8 mouse cellular contexts compared by ENCODE assay signal in the genomic region with DNA sequence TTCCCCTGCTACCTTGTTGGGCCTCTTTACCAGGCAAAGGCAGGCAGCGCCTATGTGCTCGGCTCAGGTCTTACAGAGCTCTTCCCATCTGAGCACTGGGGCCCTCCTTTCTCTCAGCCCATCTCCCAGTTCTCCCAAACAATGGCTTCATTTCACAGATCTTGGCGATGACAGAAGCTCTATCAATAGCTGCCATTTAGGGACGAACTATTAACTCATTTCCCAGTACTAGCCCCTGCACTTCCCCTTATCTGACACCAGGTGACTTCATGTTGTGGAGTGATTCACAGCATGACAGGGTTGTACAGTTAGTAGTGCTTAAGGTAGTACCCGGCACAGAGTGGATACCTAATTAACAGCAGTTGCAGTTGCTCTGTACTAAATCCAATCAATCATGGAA. TPM values are rescaled to one million over a fixed set of nuclear protein-coding genes. Genes with fewer than 3 reads are reported as not detected.
DNase-seq lines count a peak whose midpoint lies in the region; ATAC-seq and TF ChIP-seq lines count a peak whose summit lies in the region.

TSS of gene Tmem88b (minus strand) at position 56 of the 400 bp plus-strand sequence.

- peak; percentile 16; the same call in 1 of the 2 replicates for TF ChIP-seq CTCF in left cerebral cortex, adult 2 months (IDR thresholded peaks at IDR 0.05)
- no peak for TF ChIP-seq CTCF in cortical plate, adult 2 months (IDR thresholded peaks at IDR 0.05; ENCODE audit: extremely low read depth, insufficient read depth, low read length)
- peak; percentile 49 for TF ChIP-seq CTCF in hindbrain, postnatal 0 days (IDR thresholded peaks at IDR 0.05; ENCODE audit: low read depth)

- peak within 1 kb of the TSS; percentile 68 for H3K4me3 ChIP-seq in left cerebral cortex, adult 2 months
- peak within 1 kb of the TSS; percentile 57 for H3K4me3 ChIP-seq in cortical plate, adult 2 months (ENCODE audit: insufficient read depth, low read length)
- peak within 1 kb of the TSS; percentile 50 for H3K4me3 ChIP-seq in hindbrain, postnatal 0 days (ENCODE audit: low read length)
- peak within 1 kb of the TSS; percentile 60 for H3K4me3 ChIP-seq in midbrain, embryonic 16.5 days (ENCODE audit: low read depth, low read length)

- H3K9me3 ChIP-seq in hindbrain, postnatal 0 days (ENCODE audit: low read length), result no peaks in the 10 kb centered on the region
- H3K9me3 ChIP-seq in midbrain, embryonic 16.5 days (replicated peaks; ENCODE audit: control insufficient read depth, low read length, poor library complexity, severe bottlenecking), result no peaks in the 10 kb centered on the region

- TF ChIP-seq POLR2A in cortical plate, adult 2 months (IDR thresholded peaks at IDR 0.05; ENCODE audit: extremely low read depth, insufficient read depth, low read length), result peak; percentile 42; the same call in 1 of the 2 replicates

- no peak for ATAC-seq in hindbrain, postnatal 0 days
- no peak for ATAC-seq in midbrain, embryonic 16.5 days

- H3K4me2 ChIP-seq in hindbrain, postnatal 0 days (ENCODE audit: low read depth, low read length), result peak within 1 kb of the TSS; percentile 61
- H3K4me2 ChIP-seq in midbrain, embryonic 16.5 days (ENCODE audit: low read length), result peak within 1 kb of the TSS; percentile 75

- WGBS in hindbrain, postnatal 0 days, result 51% methylated on average over 5 of the region's 5 CpGs
- WGBS in midbrain, embryonic 16.5 days, result 71% methylated on average over 5 of the region's 5 CpGs

- no peak for DNase-seq in left cerebral cortex, adult 2 months (ENCODE audit: extremely low spot score in 1 of 2, low spot score in 2 of 2)
- DNase-seq in left cerebral cortex, postnatal 14 days (ENCODE audit: low spot score in 2 of 2), result no peak
- no peak for DNase-seq in hindbrain, postnatal 0 days (ENCODE audit: low spot score)
- DNase-seq in gastrocnemius, postnatal 14 days, result no peak
- DNase-seq in kidney, adult 18-20 months, result no peak
- DNase-seq in retina, embryonic 14.5 days (ENCODE audit: low spot score), result no peak

- H3K4me1 ChIP-seq in cortical plate, adult 2 months (ENCODE audit: control insufficient read depth, insufficient read depth, low read length), result no peaks in the 10 kb centered on the region
- H3K4me1 ChIP-seq in hindbrain, postnatal 0 days (ENCODE audit: insufficient read depth, low read length), result no peaks in the 10 kb centered on the region; the same call in 1 of the 2 replicates
- H3K4me1 ChIP-seq in midbrain, embryonic 16.5 days (ENCODE audit: control insufficient read depth, insufficient read depth, low read length), result peaks cover 19% of the 10 kb centered on the region

- peak within 1 kb of the TSS; percentile 67 for H3K9ac ChIP-seq in hindbrain, postnatal 0 days (replicated peaks; ENCODE audit: low read length)
- peak within 1 kb of the TSS; percentile 94 for H3K9ac ChIP-seq in midbrain, embryonic 16.5 days (ENCODE audit: low read depth, low read length)

- intact Hi-C loops in left cerebral cortex, adult 2 months (cut with DNase I), result no loop called here
- intact Hi-C loops in left cerebral cortex, postnatal 14 days (cut with DNase I), result no loop called here
- intact Hi-C loops in gastrocnemius, postnatal 14 days (cut with DNase I; ENCODE audit: low total_unique reads), result no loop called here

- no peaks in the 10 kb centered on the region for H3K36me3 ChIP-seq in hindbrain, postnatal 0 days (ENCODE audit: insufficient read depth, low read length)
- H3K36me3 ChIP-seq in midbrain, embryonic 16.5 days (ENCODE audit: control insufficient read depth, insufficient read depth, low read length), result no peaks in the 10 kb centered on the region

- no peaks in the 10 kb centered on the region for H3K27me3 ChIP-seq in hindbrain, postnatal 0 days (ENCODE audit: insufficient read depth, low read length)
- H3K27me3 ChIP-seq in midbrain, embryonic 16.5 days (ENCODE audit: control insufficient read depth, insufficient read depth, low read depth, low read length), result no peaks in the 10 kb centered on the region

- peak within 1 kb of the TSS; percentile 94 for H3K27ac ChIP-seq in left cerebral cortex, adult 2 months
- peak within 1 kb of the TSS; percentile 95 for H3K27ac ChIP-seq in cortical plate, adult 2 months (ENCODE audit: insufficient read depth, low read length)
- H3K27ac ChIP-seq in hindbrain, postnatal 0 days, result peak within 1 kb of the TSS; percentile 83
- peak within 1 kb of the TSS; percentile 89; the same call in 1 of the 2 replicates for H3K27ac ChIP-seq in midbrain, embryonic 16.5 days (ENCODE audit: low read length)

RNA-seq across cellular contexts. Expression of gene Tmem88b, which starts in this region (rescaled TPM):
- total RNA-seq in left cerebral cortex, adult 2 months (2021), result 10 to 100 TPM; 16.4 to 16.8 TPM
- 10 to 100 TPM in 1 of 2 experiments, 1 to 10 TPM in 1; 8.7 to 11.6 TPM for total RNA-seq in left cerebral cortex, postnatal 14 days (2021)
- polyA plus RNA-seq in cortical plate, adult 2 months (2012; rRNA removed), result 39.2 and 50.5 TPM in 2 replicates
- total RNA-seq in hindbrain, postnatal 0 days (2014; rRNA removed), result 0.86 and 2.3 TPM in 2 replicates
- 1.0 and 1.2 TPM in 2 replicates for polyA plus RNA-seq in hindbrain, postnatal 0 days (2015; fragmentation: Nextera tagmentation; extraction: Ambion mirVana)
- polyA plus RNA-seq in midbrain, embryonic 16.5 days (2015; fragmentation: Nextera tagmentation; extraction: Ambion mirVana), result 0.85 and 1.1 TPM in 2 replicates
- 1 to 10 TPM; 1.3 to 1.4 TPM for total RNA-seq in gastrocnemius, postnatal 14 days (2021)

Comparison
In these comparisons a context has a peak if more than half of its experiments do, and no peak if none do; other contexts are left out.
1. RNA of gene Tmem88b (polyA plus RNA-seq): 39.2 to 50.5 TPM in cortical plate, adult 2 months; 1.0 to 1.2 TPM in hindbrain, postnatal 0 days and 0.85 to 1.1 TPM in midbrain, embryonic 16.5 days; every median in the first group is over 10 times any median in the second.
2. Peak in every context shown above with its lines, with median percentiles within 50 percentile points of each other: H3K27ac ChIP-seq and H3K4me3 ChIP-seq.